Mouse (Mus musculus) heart, postnatal 0 days (tissue): ENCODE data around the gene Hoxb5. TPM values are rescaled to one million over a fixed set of nuclear protein-coding genes. Genes with fewer than 3 reads are reported as not detected.

ENCODE experiments used
- ATAC-seq: fragments of 200-750 bp; cut with Nextera tagmentation; 2 replicates; pipeline ENCODE4 v1.8.0; 2017; ENCODE audit warnings: low read depth, moderate number of reproducible peaks, moderate library complexity; ENCODE audit not compliant: insufficient read depth
- DNase-seq: peaks from one replicate; pipeline ENCODE4 v3.0.0-alpha.2; 2016; ENCODE audit warnings: low spot score
- H3K27ac ChIP-seq: fragments of 300-500 bp; sonication (generic); 2 replicates; pipeline ENCODE4 v1.5.1; 2014; ENCODE audit warnings: low read depth, mild to moderate bottlenecking
- H3K27me3 ChIP-seq: fragments of 300-500 bp; sonication (generic); 2 replicates; pipeline ENCODE4 v1.6.1; 2014; ENCODE audit warnings: low read length, mixed read lengths; ENCODE audit not compliant: control insufficient read depth, insufficient read depth
- H3K36me3 ChIP-seq: fragments of 300-500 bp; sonication (generic); replicated peaks from 2 replicates; pipeline ENCODE4 v1.6.1; 2014; ENCODE audit warnings: low read length, mixed read lengths; ENCODE audit not compliant: control insufficient read depth, insufficient read depth
- H3K4me1 ChIP-seq: fragments of 300-500 bp; sonication (generic); 2 replicates; pipeline ENCODE4 v1.6.1; 2014; ENCODE audit warnings: antibody characterized with exemption; ENCODE audit not compliant: control insufficient read depth, insufficient read depth
- H3K4me2 ChIP-seq: fragments of 300-500 bp; sonication (generic); 2 replicates; pipeline ENCODE4 v1.6.1; 2014; ENCODE audit warnings: low read depth, mild to moderate bottlenecking, low read length, moderate library complexity
- H3K4me3 ChIP-seq: fragments of 300-500 bp; sonication (generic); 2 replicates; pipeline ENCODE4 v1.5.1; 2014; ENCODE audit warnings: low read depth, low read length
- H3K9ac ChIP-seq: fragments of 300-500 bp; sonication (generic); replicated peaks from 2 replicates; pipeline ENCODE4 v1.6.1; 2014; ENCODE audit warnings: low read depth, low read length, mixed read lengths
- H3K9me3 ChIP-seq: fragments of 300-500 bp; sonication (generic); replicated peaks from 2 replicates; pipeline ENCODE4 v1.6.1; 2016; ENCODE audit warnings: low read length; ENCODE audit not compliant: control insufficient read depth
- CTCF ChIP-seq: IDR thresholded peaks from 2 replicates; pipeline ENCODE4 v1.5.1; 2016; ENCODE audit warnings: antibody characterized with exemption, control low read depth, low read depth
- EP300 ChIP-seq: IDR thresholded peaks from 2 replicates; pipeline ENCODE4 v1.6.1; 2016; ENCODE audit warnings: antibody characterized with exemption, low read depth
- WGBS: fragments of 180-500 bp; shearing (Covaris S2); extraction: QIAGEN DNeasy Blood & Tissue Kit; methylation state at CpG from one replicate; pipeline ENCODE4 v1.1.7; 2014; 5-methylcytosine and 5-hydroxymethylcytosine counted together
- polyA plus RNA-seq: library from polyadenylated mRNA; unstranded; fragments of >200 nt; fragmentation: Nextera tagmentation; extraction: Ambion mirVana; gene quantifications from 2 replicates; pipeline ENCODE4 v1.2.1, GENCODE M21; 2015
- total RNA-seq: library from RNA; depleted of rRNA; stranded (reverse); fragments of >200 nt; gene quantifications from 2 replicates; pipeline ENCODE4 v1.2.3, GENCODE M21; 2014; ENCODE audit warnings: low replicate concordance

Hoxb5 gene
- total and polyA plus RNA-seq, 2 experiments from 2014 or later, result 0.08 to 0.19 TPM

DNA sequence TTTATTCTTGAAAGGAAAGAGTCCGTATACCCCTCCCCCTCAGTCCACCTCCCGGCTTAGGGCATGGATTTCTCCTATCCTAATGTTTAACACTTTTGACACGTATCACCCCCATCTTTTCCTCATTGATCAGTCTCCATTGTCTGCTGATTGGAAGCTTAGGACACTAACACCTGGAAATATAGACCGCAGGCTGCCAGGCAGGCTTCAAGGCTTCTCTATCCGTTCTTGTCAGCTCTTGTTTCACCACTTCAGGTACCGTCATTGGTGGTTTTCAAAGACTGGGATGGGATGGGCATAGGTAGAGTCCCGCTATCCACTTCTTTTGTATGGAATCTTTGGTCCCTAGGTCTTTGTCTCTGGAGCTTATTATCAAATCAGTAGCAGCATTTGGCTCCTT is 24.0 kb downstream of the Hoxb5 start:
- Histone ChIP-seq H3K36me3 (no peaks in the 10 kb centered on the region), H3K27me3 (peaks cover 100% of the 10 kb centered on the region), H3K4me2 (no peak overlapping the region), H3K4me3 (no peak overlapping the region), H3K9me3 (no peaks in the 10 kb centered on the region), H3K27ac (no peak overlapping the region), H3K4me1 (no peaks in the 10 kb centered on the region), H3K9ac (no peak overlapping the region)
- WGBS, result 25% methylated on average over 7 of the region's 7 CpGs
- ATAC-seq, result no peak
- DNase-seq, result no peak
- TF ChIP-seq EP300 (no peak), CTCF (no peak)

DNA sequence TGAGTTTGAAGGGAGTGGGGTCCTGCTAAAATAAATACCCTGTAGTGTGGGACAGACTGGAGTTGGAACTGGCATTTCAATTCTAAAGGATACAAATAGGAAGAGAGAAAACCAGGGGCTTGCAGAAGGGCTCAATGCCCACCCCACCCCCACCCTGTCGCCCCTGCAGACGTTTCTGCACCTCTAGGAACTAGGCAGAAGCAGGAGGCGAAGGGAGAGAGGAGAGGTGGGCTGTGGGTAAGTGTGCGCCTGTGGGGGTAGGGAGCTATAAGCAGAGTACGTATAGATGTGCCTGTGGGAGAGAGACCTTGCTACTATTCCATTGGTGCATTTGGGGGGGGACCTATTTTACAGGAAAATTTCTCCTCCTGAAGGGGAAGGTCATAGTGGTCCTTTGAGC is 24.6 kb downstream of the Hoxb5 start:
- Histone ChIP-seq H3K4me2 (no peak overlapping the region), H3K9ac (no peak overlapping the region), H3K36me3 (no peaks in the 10 kb centered on the region), H3K4me3 (no peak overlapping the region), H3K27me3 (peaks cover 100% of the 10 kb centered on the region), H3K9me3 (no peaks in the 10 kb centered on the region), H3K4me1 (no peaks in the 10 kb centered on the region), H3K27ac (no peak overlapping the region)
- ATAC-seq (no peak), DNase-seq (no peak)
- TF ChIP-seq EP300 (no peak), CTCF (no peak)
- 10% methylated on average over 5 of the region's 5 CpGs for WGBS

GRCm38 (mm10) chr11:96328605-96329004 is 25.5 kb downstream of the Hoxb5 start:
- Histone ChIP-seq H3K4me2 (no peak overlapping the region), H3K9me3 (no peaks in the 10 kb centered on the region), H3K9ac (no peak overlapping the region), H3K4me1 (no peaks in the 10 kb centered on the region), H3K27ac (no peak overlapping the region), H3K36me3 (no peaks in the 10 kb centered on the region), H3K27me3 (peaks cover 100% of the 10 kb centered on the region), H3K4me3 (no peak overlapping the region)
- no peak for TF ChIP-seq CTCF
- TF ChIP-seq EP300, result no peak
- ATAC-seq, result no peak
- WGBS, result 16% methylated on average over 8 of the region's 8 CpGs
- no peak for DNase-seq

- Histone ChIP-seq H3K9me3 (no peaks in the 10 kb centered on the region), H3K4me2 (peak overlapping the region; percentile 50; the same call in 1 of the 2 replicates), H3K4me1 (no peaks in the 10 kb centered on the region), H3K4me3 (no peak overlapping the region), H3K9ac (no peak overlapping the region), H3K27me3 (peaks cover 100% of the 10 kb centered on the region), H3K36me3 (no peaks in the 10 kb centered on the region), H3K27ac (no peak overlapping the region)
- no peak for DNase-seq
- WGBS, result 4% methylated on average over 8 of the region's 8 CpGs
- no peak for ATAC-seq
- TF ChIP-seq CTCF, result no peak
- TF ChIP-seq EP300, result no peak
Observed at GRCm38 (mm10) chr11:96332105-96332504, 29.0 kb downstream of the Hoxb5 start.

DNA sequence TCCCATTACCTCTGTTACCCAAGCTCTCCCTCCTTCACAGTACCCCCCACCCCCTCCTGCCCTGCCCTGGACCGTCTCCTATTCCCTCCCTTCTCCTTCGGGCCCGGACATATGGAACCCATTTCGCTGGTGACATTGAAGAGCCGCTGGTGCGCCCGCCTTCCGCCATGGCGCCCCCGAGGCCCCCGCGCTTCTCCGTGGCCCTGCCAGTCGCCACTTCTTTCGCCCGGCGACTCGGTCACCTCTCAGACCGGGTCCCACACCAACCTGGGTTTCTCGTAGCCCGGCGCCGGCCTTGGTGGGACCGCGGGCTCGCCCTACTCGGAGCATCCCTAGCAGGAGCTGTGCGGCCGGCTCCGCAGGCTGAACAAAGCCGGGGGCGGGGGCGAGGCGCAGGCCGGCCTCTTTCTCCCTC is 29.5 kb downstream of the Hoxb5 start:
- Histone ChIP-seq H3K27me3 (peaks cover 98% of the 10 kb centered on the region), H3K4me1 (no peaks in the 10 kb centered on the region), H3K4me3 (peak overlapping the region; percentile 30), H3K9ac (peak overlapping the region; percentile 45), H3K36me3 (no peaks in the 10 kb centered on the region), H3K27ac (no peak overlapping the region), H3K4me2 (peak overlapping the region; percentile 50), H3K9me3 (no peaks in the 10 kb centered on the region)
- WGBS, result 3% methylated on average over 34 of the region's 35 CpGs
- ATAC-seq (no peak), DNase-seq (no peak)
- TF ChIP-seq CTCF, result no peak
- no peak for TF ChIP-seq EP300

- no peak for ATAC-seq
- 15% methylated on average over 17 of the region's 17 CpGs for WGBS
Observed at GRCm38 (mm10) chr11:96333241-96334001, 30.3 kb downstream of the Hoxb5 start.

More at GRCm38 (mm10) chr11:96333241-96334001, 30.3 kb downstream of the Hoxb5 start:
- peak overlapping the region; percentile 30 for H3K4me3 ChIP-seq
- DNase-seq, result no peak
- peaks cover 98% of the 10 kb centered on the region for H3K27me3 ChIP-seq
- H3K9ac ChIP-seq, result peak overlapping the region; percentile 45; the same call in 1 of the 2 replicates
- TF ChIP-seq CTCF, result no peak
- TF ChIP-seq EP300, result no peak
- H3K4me2 ChIP-seq, result peak overlapping the region; percentile 50
- no peaks in the 10 kb centered on the region for H3K4me1 ChIP-seq
- H3K9me3 ChIP-seq, result no peaks in the 10 kb centered on the region
- H3K27ac ChIP-seq, result no peak overlapping the region
- no peaks in the 10 kb centered on the region for H3K36me3 ChIP-seq
